Mouse (Mus musculus) heart, postnatal 36 days (tissue): ENCODE measurements around the gene Ttn. TPM values are rescaled to one million over a fixed set of nuclear protein-coding genes. Genes with fewer than 3 reads are reported as not detected.
A peak's percentile ranks its signal among the peaks of the same experiment; 100 is the strongest.

Experiments
- DNase-seq, 2 experiments: peaks; one replicate each; pipeline ENCODE4 v3.0.0; 2021 to 2022
- intact Hi-C: fragments of 180-260 bp; cut with DNase I; formaldehyde crosslinking; loops from one replicate; pipeline ENCODE4 v1.15.1; 2025
- total RNA-seq, 2 experiments: library from RNA; stranded (reverse); gene quantifications; 2 replicates each; pipeline ENCODE4 v1.2.3; 2021

Gene Ttn
- total RNA-seq, 2 experiments from 2014 or later, result 3,115 to 3,120 TPM

DNA sequence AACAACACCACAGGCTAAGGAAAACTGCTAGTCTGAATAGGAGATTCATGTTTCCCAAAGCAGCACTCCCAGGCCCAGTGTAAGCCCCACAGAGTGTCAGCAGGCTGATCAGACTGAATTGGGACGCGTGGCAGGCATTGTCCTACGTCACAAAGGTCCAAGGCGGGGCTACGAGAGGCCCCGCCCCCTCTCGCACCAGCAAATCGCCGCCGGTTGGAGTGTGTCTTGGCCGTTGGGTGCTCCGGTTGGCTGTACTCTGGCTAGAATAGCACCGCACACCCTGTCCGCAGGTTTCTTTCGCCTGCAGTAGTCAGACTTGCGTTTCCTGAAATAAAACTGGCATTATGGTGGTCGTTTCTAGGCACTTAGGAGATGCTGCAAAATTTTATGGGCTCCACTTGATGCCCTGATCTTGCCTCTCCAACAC lies 309.4 kb downstream of the Ttn start, which contains the start of gene Fkbp7:
Gene Fkbp7, minus strand, starts transcription at position 151 of the 427 bp plus-strand sequence.
- intact Hi-C loops, result loop anchor here (1.0 kb wide), 1 partner anchor 25 kb away; the partner anchor contains the start of genes Pjvk and Prkra

DNA sequence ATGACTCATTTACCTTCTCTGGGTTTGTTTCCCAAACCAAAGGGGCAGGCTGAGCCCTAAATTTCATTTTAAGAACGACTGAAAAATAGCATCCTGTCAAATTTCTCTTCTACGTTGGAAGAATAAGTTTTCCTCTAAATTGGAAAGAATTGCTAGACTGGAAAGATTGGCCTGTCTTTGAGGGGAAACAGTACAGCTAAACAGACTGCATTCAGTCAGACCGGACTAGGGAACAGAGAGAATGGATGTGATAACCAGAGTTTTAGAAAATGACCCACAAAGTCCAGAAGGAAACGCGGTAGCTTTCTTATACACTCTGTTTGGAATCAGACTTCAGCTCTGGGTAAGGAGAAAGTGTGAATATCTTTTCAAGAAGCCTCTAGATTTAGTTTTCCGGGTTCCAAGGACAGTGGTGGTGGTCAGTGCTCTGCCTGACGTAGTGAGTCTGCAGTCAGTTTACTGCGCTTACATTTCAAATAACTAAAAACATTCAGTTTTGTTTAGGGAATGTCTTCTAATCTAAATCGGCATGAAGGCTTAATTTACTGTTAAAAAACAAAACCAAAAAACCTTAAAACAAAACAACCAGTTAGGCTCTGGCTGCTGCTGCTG lies 310.1 kb downstream of the Ttn start:
- DNase-seq, result no peak
- intact Hi-C loops, result no loop called here

More for the DNA sequence above, 309.4 kb downstream of the Ttn start, which contains the start of gene Fkbp7:
- DNase-seq, result peak; percentile 90 to 91

DNA sequence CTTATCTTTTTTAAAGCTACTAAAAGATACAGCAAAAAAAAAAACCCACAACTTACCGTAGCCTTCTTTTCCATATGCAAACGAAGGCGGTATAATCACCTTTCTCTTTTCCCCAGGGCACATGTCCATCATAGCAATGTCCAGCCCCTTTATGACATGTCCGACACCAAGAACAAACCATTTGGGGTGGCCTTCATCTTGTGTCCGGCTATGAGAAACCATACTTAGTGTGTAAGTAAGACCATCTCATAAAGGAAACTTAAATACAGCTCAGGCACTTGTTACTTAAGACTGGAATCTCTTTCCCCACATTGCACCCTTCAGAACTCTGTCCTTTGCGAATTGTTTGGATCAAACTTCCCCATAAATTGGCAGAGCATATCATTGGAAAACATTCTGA lies 310.7 kb downstream of the Ttn start:
- intact Hi-C loops, result no loop called here
- DNase-seq, result no peak

DNA sequence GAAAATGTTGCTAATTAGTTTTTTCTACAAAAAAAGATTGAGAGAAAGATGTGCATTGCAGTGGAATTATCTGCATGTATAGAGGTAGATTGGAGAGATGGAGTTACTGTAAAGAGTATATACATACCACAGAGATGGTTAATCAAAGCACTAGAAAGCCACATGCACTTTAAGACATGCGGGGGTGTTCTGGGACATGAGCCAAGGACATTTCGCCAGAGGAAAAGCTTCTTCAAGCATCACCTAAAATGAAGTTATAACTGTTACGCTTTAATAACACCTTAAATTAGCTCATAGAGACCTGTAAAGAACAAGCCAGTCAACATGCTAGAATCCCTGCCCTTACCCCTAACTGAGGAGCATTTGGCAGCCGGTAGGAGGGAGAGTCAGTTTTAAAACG lies 315.1 kb downstream of the Ttn start:
- intact Hi-C loops, result no loop called here
- DNase-seq, result no peak

DNA sequence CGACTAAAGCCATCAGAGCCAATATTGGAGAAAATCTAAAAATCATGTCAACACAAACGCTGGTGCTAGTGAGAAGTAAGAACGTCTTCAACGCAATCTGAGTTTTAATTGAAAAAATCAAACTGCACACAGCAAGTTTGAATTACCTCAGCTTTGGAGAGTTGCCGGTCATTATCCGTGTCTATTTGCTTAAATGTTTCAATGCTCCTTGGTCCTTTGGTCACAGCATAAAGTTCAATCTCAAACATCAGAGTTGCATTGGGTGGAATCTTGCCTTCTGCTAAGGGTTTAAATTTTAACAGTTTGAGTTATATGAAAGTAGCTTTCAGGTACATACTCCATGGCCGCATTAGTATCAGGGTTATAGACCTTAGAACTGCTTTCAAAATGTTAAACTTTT lies 316.8 kb downstream of the Ttn start:
- intact Hi-C loops, result no loop called here
- no peak for DNase-seq

DNA sequence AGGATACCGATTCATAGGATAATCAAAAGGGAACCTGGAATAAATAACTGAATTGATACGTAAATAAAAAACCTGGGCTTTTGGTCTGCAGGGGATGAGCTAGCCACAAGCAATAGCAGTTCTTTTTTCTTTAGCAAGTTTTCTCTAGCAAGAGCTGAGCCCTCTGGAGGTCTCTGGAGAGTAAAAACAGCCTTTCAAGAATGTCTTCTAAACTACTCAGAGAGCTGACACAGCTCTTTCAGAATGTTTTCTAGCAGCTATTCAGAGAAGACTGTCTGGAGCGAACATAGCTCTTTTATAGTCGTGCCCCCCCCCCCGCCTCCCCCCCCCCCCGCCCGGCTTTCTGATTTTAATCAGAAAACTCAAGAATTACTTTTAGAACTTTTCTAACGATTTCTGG lies 322.9 kb downstream of the Ttn start:
- no peak for DNase-seq
- intact Hi-C loops, result no loop called here

DNA sequence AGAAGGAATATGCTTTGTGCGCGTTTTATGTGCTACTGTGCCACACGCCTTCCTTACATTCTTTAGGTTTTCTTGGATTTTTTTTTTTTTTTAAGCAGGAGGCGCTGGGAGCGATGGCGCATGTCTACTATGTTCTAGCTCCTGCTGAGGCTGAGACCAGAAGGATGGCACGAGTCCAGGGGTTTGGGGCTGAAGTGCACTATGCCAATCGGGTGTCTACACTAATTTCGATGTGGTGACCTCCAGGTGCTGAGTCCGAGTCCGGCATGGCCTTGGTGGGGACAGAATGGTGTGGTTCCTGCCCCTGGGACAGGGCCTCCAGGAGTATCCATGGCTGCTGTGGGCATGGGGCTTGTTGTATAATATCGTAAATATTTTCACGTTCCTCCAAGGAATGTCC lies 323.8 kb downstream of the Ttn start:
- DNase-seq, result no peak
- intact Hi-C loops, result no loop called here

DNA sequence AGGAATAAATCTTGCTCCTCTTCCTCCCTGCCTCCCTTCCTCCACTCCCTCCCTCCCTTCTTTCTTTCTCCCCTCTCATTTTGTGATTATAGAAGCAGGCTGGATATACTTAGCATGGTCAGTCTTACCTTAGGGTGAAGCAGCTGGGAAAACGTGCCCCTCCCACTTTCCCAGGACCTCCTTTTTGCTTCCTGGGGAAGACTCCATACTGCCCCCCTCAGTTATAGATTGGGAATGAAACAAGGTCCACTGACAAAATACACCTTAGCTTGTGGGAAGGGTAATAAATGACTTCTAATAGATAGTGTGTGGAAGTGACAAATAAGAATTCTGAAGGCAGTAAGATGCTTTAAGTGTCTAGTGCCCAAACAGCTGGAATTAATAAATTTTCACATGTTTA lies 326.4 kb downstream of the Ttn start:
- intact Hi-C loops, result no loop called here
- no peak for DNase-seq

DNA sequence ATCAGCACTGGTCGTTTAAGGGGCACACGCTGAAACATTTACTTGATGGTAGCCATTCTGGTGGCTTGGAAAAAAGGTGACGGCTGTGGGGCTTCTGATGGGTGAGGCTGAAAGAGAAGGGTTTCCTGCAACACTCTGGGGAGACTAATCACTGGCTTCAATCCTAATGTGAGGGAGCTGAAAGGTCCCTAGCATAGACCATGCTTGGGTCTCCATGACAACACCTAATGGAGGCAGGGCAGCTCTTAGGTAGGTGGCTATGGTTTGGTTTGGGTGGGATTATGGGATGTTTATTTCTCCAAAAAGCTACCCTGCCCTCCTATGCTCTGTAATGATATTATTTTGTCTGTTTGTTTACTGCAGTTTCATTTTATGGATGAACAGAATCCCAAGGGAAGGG lies 326.9 kb downstream of the Ttn start:
- intact Hi-C loops, result no loop called here
- DNase-seq, result no peak

DNA sequence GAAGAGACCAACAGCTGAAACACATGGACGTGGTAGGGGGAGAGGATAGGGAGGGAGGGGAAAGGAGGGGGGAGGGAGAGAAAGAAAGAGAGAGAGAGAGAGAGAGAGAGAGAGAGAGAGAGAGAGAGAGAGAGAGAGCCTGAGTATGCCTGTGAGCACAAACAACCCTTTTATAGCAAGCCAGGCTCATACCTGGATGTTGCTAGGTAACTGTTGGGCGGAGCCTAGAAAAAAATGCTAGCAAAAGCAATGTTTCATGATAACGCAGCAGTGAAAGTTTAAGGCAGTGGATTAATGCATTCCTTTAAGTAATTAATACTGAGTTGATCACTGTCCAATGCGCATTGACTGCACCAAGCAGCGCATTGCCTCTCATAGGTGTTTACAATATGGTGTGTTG lies 327.7 kb downstream of the Ttn start:
- DNase-seq, result no peak
- intact Hi-C loops, result no loop called here

Other genes with a start within 250 kb of the Ttn start
- 100 to 1,000 TPM; 196 to 201 TPM for gene Ccdc141, start 188.1 kb upstream of the Ttn start, total RNA-seq